Mouse (Mus musculus) midbrain, embryonic 13.5 days (tissue): ENCODE data around the gene Grin2b. TPM values are rescaled to one million over a fixed set of nuclear protein-coding genes. Genes with fewer than 3 reads are reported as not detected.

Source experiments
- ATAC-seq: fragments of 200-750 bp; cut with Nextera tagmentation; 2 replicates; pipeline ENCODE4 v1.8.0; 2017; ENCODE audit warnings: mild to moderate bottlenecking, moderate TSS enrichment, moderate library complexity
- H3K27ac ChIP-seq: fragments of 300-500 bp; sonication (generic); 2 replicates; pipeline ENCODE4 v1.5.1; 2015; ENCODE audit warnings: inconsistent platforms, mild to moderate bottlenecking, moderate library complexity
- H3K27me3 ChIP-seq: fragments of 300-500 bp; sonication (generic); 2 replicates; pipeline ENCODE4 v1.6.1; 2015; ENCODE audit warnings: mild to moderate bottlenecking, inconsistent platforms
- H3K36me3 ChIP-seq: fragments of 300-500 bp; sonication (generic); 2 replicates; pipeline ENCODE4 v1.6.1; 2015; ENCODE audit warnings: mild to moderate bottlenecking, inconsistent platforms
- H3K4me1 ChIP-seq: fragments of 300-500 bp; sonication (generic); replicated peaks from 2 replicates; pipeline ENCODE4 v1.6.1; 2015; ENCODE audit warnings: inconsistent platforms
- H3K4me2 ChIP-seq: fragments of 300-500 bp; sonication (generic); replicated peaks from 2 replicates; pipeline ENCODE4 v1.6.1; 2015; ENCODE audit warnings: moderate library complexity, mild to moderate bottlenecking, inconsistent platforms
- H3K4me3 ChIP-seq: fragments of 300-500 bp; sonication (generic); replicated peaks from 2 replicates; pipeline ENCODE4 v1.5.1; 2015; ENCODE audit warnings: mild to moderate bottlenecking, inconsistent platforms
- H3K9ac ChIP-seq: fragments of 300-500 bp; sonication (generic); replicated peaks from 2 replicates; pipeline ENCODE4 v1.6.1; 2015; ENCODE audit warnings: mild to moderate bottlenecking, inconsistent platforms
- H3K9me3 ChIP-seq: fragments of 300-500 bp; sonication (generic); 2 replicates; pipeline ENCODE4 v1.6.1; 2016; ENCODE audit warnings: mild to moderate bottlenecking, inconsistent platforms
- WGBS: fragments of 180-500 bp; shearing (Covaris S2); methylation state at CpG from one replicate; pipeline ENCODE4 v1.1.7; 2015; 5-methylcytosine and 5-hydroxymethylcytosine counted together
- polyA plus RNA-seq: library from polyadenylated mRNA; unstranded; fragments of >200 nt; fragmentation: Nextera tagmentation; extraction: Ambion mirVana; gene quantifications from 2 replicates; pipeline ENCODE4 v1.2.1, GENCODE M21; 2015

Gene Grin2b
- polyA plus RNA-seq, 1 experiment from 2014 or later = 43.2 TPM

DNA sequence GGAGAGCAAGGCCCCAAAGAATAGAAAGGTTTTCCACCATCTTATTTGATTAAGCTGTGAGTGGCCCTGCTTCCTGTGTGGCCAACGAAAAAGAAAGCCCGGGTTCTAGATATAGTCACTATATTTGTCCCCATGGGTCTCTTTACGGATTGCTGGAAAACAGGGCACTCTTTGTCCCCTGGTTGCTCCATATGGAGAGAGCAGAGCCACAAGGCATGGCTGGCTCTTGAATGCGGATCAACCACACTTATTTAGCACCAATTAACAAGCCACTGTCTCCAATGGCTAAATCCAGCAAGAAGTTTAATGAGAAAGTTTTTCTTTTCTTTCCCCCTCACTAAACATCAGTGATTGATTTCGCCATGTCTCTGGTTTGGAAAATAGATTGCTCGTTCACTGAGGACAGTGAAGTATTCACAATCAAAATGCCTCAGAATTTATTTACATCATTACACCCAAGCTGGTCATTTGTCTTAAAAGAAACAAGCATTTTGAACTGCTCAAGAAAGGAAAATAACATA lies 240.9 kb downstream of the Grin2b start:
- H3K27ac ChIP-seq = no peak overlapping the region
- no peak for ATAC-seq
- no peak overlapping the region for H3K4me2 ChIP-seq
- WGBS = 77% methylated on average over 6 of the region's 6 CpGs
- H3K9ac ChIP-seq = no peak overlapping the region
- no peaks in the 10 kb centered on the region for H3K9me3 ChIP-seq
- H3K4me3 ChIP-seq = no peak overlapping the region
- no peaks in the 10 kb centered on the region for H3K27me3 ChIP-seq
- H3K4me1 ChIP-seq = no peaks in the 10 kb centered on the region
- H3K36me3 ChIP-seq = no peaks in the 10 kb centered on the region

DNA sequence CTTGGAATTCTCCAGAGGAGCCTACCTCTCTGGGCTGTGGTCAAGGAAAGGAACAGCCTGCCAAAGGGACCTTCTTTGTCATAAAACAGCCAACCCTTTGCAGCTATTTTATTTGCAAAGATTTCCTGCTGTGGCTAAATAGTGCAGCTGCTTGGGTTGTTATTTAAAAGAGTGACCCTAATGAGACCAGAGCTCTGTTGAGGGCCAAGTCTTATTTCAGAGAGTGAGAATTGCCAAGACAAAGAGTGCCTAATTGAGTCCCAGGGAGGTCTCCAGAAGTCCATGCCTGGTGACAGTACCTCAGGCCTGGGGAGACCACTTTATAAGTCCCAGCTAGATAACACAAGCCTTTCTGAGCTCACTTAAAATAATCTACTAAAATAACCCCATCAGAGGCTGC lies 255.6 kb downstream of the Grin2b start:
- Histone ChIP-seq H3K4me2 (no peak overlapping the region), H3K4me3 (no peak overlapping the region), H3K27ac (no peak overlapping the region), H3K4me1 (peaks cover 7% of the 10 kb centered on the region; the same call in 1 of the 2 replicates), H3K9me3 (no peaks in the 10 kb centered on the region), H3K36me3 (peaks cover 3% of the 10 kb centered on the region), H3K9ac (no peak overlapping the region), H3K27me3 (no peaks in the 10 kb centered on the region)
- ATAC-seq = no peak

DNA sequence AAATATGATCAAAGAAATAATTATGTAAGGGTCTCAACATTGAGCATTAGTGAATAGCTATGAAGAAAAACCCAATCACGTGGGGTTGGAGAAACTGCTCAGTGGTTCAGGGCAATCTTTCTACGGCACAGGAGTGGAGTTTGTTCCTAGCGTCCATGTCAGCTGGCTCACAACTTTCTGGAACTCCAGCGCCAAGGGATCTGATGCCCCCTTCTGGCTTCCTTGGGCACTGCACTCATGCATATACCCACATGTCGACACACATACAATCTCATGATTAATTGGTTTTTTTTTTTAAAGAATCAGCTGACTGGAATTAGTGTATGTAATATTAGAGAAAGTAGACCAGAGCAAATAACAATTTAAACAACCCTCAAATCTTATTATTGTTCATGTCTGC lies 258.7 kb downstream of the Grin2b start:
- ATAC-seq = no peak

DNA sequence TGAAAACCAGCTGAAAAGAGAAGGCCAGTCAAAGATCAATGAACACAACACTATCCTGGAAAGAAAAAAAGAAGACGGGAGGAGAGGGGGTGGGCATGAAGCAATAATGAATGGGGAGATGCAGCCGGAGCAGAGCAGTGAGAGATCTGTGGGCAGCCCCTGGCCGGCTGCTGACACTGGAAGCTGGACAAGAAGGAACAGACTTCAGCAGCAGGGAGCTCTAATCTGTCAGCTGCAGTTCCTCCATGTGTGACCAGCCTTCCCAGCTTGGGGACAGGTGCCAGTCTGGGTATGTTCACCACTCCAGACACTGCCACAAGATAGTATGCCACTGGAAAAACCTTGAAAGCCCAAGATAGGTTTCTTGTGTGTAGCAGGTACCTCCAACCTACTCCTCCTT lies 261.2 kb downstream of the Grin2b start:
- peaks cover 23% of the 10 kb centered on the region for H3K4me1 ChIP-seq
- no peaks in the 10 kb centered on the region for H3K36me3 ChIP-seq
- no peak overlapping the region for H3K9ac ChIP-seq
- no peak overlapping the region for H3K27ac ChIP-seq
- H3K4me3 ChIP-seq = no peak overlapping the region
- no peak for ATAC-seq
- H3K4me2 ChIP-seq = no peak overlapping the region
- 49% methylated on average over 3 of the region's 3 CpGs for WGBS
- H3K9me3 ChIP-seq = no peaks in the 10 kb centered on the region
- no peaks in the 10 kb centered on the region for H3K27me3 ChIP-seq

More for the DNA sequence above, 258.7 kb downstream of the Grin2b start:
- Histone ChIP-seq H3K4me2 (no peak overlapping the region), H3K9ac (no peak overlapping the region), H3K27me3 (no peaks in the 10 kb centered on the region), H3K9me3 (no peaks in the 10 kb centered on the region), H3K4me1 (peaks cover 8% of the 10 kb centered on the region; the same call in 1 of the 2 replicates), H3K4me3 (no peak overlapping the region), H3K27ac (no peak overlapping the region), H3K36me3 (no peaks in the 10 kb centered on the region)
- 96% methylated on average over 5 of the region's 5 CpGs for WGBS

DNA sequence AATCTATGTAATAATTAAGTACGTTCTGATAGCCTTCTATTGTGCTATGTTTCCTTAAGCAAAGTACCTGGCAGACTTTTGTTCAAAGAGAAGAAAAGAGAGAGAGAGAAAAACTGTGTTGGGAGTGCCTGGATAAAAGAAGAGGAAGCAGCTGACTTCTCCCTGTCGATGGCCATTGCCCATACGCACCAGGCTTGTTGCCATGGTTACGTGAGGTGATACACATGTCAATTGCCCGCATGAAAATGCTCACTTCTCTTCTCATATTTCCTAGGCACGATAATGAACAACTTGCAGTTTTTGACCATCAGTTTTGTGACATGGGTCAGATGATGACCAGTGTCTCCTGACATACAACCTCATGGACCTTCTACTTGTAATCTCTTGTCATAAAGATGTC lies 262.2 kb downstream of the Grin2b start:
- Histone ChIP-seq H3K9ac (no peak overlapping the region), H3K4me1 (peaks cover 23% of the 10 kb centered on the region), H3K4me2 (no peak overlapping the region), H3K4me3 (no peak overlapping the region), H3K36me3 (no peaks in the 10 kb centered on the region), H3K9me3 (no peaks in the 10 kb centered on the region), H3K27me3 (no peaks in the 10 kb centered on the region), H3K27ac (no peak overlapping the region)
- WGBS = 71% methylated on average over 6 of the region's 6 CpGs
- ATAC-seq = no peak

DNA sequence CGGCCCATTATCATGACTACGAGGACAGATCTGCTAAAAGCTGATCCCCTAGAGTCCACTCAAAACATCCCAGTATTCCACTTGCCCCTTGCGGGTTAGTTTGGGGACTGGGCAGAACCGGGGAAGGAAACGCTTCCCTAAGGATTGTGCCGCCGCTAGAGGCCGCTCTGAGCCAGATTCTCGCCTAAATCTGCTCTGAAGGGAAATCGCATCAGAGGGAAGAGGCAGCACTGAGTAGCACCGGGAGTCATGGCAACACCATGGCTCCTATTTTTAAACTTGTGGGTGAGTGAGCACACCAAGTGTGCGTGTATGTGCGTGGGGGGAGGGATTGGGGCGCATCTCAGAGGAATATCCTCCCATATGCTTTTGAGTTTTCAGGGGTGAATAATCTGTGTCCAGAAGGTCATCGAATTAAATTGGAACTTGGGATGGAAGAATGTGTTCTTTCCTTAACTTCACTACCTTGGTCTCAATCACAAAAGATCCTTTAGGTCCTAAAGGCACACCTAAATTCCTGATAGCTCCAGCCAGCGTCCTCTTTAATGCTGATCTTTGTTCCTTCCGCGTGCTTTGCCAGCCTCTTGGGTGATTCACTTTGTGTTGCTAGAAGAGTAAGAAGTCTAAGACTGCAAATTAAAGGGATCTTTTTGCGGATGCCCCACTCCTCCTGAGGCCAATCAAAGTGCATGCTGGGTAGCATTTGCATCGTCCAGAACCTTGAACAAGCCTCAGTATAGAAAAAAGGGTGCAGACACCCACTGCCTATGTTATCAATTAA lies 265.6 kb downstream of the Grin2b start:
- Histone ChIP-seq H3K4me2 (no peak overlapping the region), H3K9ac (no peak overlapping the region), H3K4me1 (peaks cover 23% of the 10 kb centered on the region), H3K27me3 (no peaks in the 10 kb centered on the region), H3K9me3 (no peaks in the 10 kb centered on the region), H3K36me3 (no peaks in the 10 kb centered on the region), H3K27ac (no peak overlapping the region), H3K4me3 (no peak overlapping the region)
- 23% methylated on average over 20 of the region's 20 CpGs for WGBS
- peak; percentile 89 for ATAC-seq

DNA sequence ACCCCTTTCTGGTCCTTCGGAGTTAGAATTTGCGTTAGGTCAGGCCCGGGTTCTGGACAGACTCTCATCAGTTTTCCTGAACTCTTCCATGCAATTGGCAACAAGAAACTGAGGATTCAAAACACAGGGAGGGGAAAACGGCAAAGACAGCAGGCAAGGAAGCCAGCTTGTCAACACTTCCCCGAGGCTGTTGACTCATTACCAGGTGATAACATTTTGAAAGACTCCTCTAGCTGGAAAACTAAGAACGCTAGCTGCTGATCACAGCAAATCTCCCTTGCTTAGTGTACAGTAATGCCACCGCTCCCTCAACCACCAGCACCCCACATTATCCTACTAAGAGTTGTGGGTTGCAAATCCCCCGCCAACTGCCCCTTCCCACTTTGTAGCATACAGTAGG lies 266.2 kb downstream of the Grin2b start:
- Histone ChIP-seq H3K36me3 (no peaks in the 10 kb centered on the region), H3K27ac (no peak overlapping the region), H3K9me3 (no peaks in the 10 kb centered on the region), H3K4me3 (no peak overlapping the region), H3K9ac (no peak overlapping the region), H3K4me2 (no peak overlapping the region), H3K27me3 (no peaks in the 10 kb centered on the region), H3K4me1 (peaks cover 23% of the 10 kb centered on the region)
- WGBS = 79% methylated on average over 8 of the region's 8 CpGs
- 0 out of 2 replicates have a peak, but pooled peaks have one; percentile 59 for ATAC-seq

DNA sequence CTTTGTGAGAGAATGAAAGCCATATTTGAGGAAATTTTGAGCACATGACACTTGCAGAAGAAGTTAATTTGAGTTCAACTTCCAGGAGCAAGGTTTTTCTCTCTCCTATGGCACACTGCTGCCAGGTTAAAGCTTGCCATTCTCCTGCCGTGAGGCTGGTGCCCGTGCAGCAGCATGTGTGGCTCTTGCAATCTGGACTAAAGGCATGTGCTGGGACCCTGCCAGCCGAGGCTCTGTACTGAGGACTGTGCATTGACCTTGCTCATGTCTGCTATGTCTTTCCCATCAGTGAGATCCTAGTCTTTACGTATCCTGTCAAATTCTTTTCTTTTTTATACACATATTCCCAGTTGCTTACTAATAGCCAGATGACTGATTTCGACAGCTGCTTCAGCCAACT lies 268.9 kb downstream of the Grin2b start:
- no peak overlapping the region for H3K4me2 ChIP-seq
- no peaks in the 10 kb centered on the region for H3K9me3 ChIP-seq
- H3K9ac ChIP-seq = no peak overlapping the region
- no peak overlapping the region for H3K27ac ChIP-seq
- H3K4me1 ChIP-seq = peaks cover 15% of the 10 kb centered on the region
- WGBS = 89% methylated on average over 5 of the region's 5 CpGs
- ATAC-seq = no peak
- H3K36me3 ChIP-seq = no peaks in the 10 kb centered on the region
- H3K27me3 ChIP-seq = no peaks in the 10 kb centered on the region
- H3K4me3 ChIP-seq = no peak overlapping the region

DNA sequence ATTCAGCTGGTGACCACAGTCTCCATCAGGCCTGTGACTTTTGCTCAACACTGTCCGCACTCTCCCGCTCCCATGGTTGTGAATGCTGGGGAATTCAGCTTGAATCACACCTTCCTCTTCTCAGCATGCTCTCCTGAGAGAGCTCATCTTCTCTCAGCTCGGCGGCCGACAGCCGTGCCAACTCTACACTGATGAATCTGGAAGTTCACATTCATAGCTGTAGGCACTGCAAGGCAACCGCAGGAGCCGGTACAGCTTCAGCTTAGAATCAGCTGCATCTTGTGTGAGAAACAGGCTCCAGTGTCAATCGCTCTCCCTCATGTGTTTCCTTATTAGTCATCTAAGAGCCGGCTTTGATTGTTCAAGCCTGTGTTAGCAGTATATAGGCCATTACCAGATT lies 272.9 kb downstream of the Grin2b start:
- no peaks in the 10 kb centered on the region for H3K27me3 ChIP-seq
- H3K27ac ChIP-seq = no peak overlapping the region
- H3K4me3 ChIP-seq = no peak overlapping the region
- whole genome bisulfite sequencing = 88% methylated on average over 10 of the region's 10 CpGs
- no peak for ATAC-seq
- H3K36me3 ChIP-seq = no peaks in the 10 kb centered on the region
- H3K4me2 ChIP-seq = no peak overlapping the region
- H3K4me1 ChIP-seq = no peaks in the 10 kb centered on the region
- H3K9me3 ChIP-seq = no peaks in the 10 kb centered on the region
- H3K9ac ChIP-seq = no peak overlapping the region

DNA sequence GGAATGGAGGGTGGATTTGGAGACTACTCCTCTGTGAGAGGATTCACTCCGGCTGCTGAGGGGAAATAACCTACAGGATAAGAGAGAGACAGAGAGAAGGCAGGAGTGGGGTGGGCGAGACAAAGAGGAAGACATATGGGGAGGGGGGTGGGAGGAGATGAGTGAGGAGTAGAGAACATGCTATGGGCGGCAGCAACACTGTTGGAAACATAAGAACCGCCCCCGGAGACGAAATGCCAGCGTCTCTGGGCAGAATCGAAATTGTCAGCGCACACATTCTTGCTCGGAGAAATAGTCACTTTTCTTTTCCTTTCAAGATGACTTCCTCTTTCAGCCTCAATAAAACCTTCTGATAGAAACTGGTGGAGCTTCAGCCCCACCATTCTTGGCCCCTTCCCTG lies 274.1 kb downstream of the Grin2b start:
- H3K4me3 ChIP-seq = no peak overlapping the region
- ATAC-seq = no peak
- WGBS = 90% methylated on average over 10 of the region's 10 CpGs
- H3K36me3 ChIP-seq = no peaks in the 10 kb centered on the region
- H3K9me3 ChIP-seq = no peaks in the 10 kb centered on the region
- H3K4me1 ChIP-seq = no peaks in the 10 kb centered on the region
- no peak overlapping the region for H3K4me2 ChIP-seq
- H3K9ac ChIP-seq = no peak overlapping the region
- H3K27ac ChIP-seq = no peak overlapping the region
- H3K27me3 ChIP-seq = no peaks in the 10 kb centered on the region

DNA sequence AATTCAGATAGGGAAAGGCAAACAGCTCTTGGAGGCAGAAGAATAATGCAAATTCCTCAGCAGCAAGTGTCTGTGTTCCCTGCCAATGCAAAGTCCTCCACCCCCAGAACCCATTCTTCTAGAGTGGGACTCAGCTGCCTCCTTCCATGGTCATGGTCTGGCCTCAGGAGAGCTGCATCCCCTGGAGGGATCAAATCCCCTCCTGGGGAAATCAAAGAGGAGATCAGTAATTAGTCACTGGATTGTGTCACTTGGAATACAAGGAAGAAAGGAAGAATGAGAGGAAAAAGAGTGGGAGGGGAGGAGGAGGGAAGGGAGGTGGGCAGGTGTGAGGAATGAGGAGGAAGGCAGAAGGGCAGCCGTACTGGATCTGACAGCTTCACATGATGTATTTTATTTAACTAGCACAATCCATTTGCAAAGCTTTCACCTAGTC lies 278.5 kb downstream of the Grin2b start:
- 62% methylated on average over 1 of the region's 1 CpGs for WGBS
- no peak for ATAC-seq
- H3K27ac ChIP-seq = no peak overlapping the region

DNA sequence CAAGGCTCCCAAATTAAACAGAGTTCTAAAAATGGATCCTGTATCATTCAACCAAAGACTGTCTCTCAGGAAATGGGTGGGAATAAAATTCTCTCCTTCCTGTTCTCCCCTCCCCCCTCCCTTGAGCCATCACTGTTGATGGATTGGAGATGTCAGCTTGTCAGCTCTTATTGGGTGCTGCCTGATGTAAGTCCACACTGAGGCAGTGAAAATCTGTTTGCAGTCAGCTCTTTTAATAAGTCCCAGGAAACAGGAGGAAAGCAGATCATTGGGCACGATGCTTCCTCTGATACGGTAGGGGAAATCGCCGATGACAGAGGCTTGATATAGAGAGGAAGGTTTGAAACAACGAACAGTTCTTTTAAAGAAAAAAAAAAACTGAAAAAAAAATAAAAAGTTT lies 290.7 kb downstream of the Grin2b start:
- H3K4me3 ChIP-seq = no peak overlapping the region
- no peaks in the 10 kb centered on the region for H3K36me3 ChIP-seq
- 70% methylated on average over 5 of the region's 5 CpGs for WGBS
- no peaks in the 10 kb centered on the region for H3K27me3 ChIP-seq
- no peak overlapping the region for H3K27ac ChIP-seq
- no peak for ATAC-seq
- 0 out of 2 replicates have a peak, but pooled peaks cover 7% of the 10 kb centered on the region for H3K4me1 ChIP-seq
- H3K4me2 ChIP-seq = no peak overlapping the region
- no peak overlapping the region for H3K9ac ChIP-seq
- H3K9me3 ChIP-seq = no peaks in the 10 kb centered on the region

More for the DNA sequence above, 278.5 kb downstream of the Grin2b start:
- H3K4me2 ChIP-seq = no peak overlapping the region
- H3K27me3 ChIP-seq = no peaks in the 10 kb centered on the region
- no peak overlapping the region for H3K4me3 ChIP-seq
- no peaks in the 10 kb centered on the region for H3K36me3 ChIP-seq
- H3K4me1 ChIP-seq = no peaks in the 10 kb centered on the region
- no peak overlapping the region for H3K9ac ChIP-seq
- no peaks in the 10 kb centered on the region for H3K9me3 ChIP-seq
